ENCODE assay signal across 13 mouse cellular contexts in the genomic region with DNA sequence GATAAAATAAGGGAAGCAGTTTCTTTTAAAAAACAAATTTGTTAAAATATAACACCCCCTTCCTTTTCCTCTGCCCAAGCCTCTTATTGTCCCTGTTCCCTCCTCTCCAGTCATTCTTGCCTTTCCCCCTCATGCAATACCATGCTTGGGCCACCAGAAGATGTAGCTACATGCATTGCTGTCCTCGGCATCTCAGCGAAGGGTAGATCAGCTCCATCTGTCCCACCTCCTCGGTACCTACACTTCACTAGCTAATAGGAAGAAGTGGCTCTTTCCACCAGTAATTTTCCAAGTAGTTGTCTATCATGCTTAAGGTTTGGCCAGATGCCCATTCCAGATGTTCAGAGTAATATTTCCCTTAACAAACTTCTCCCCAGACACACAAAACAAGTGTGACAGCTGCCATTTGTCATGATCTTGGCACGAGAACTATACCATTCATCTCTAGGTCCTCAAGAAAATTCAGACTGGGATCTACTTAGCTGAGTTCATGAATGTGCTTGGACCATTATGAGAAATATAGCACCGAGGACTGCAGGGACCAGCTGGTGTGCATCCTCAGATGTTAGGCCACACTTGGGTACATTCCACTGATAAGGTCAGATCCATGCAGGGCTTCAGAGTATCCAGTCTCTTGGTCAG.
DNase-seq lines count a peak whose midpoint lies in the region; ATAC-seq and TF ChIP-seq lines count a peak whose summit lies in the region.
"Had no signal": no experiment of that assay in that cellular context is flagged by ENCODE, and none has a peak within 500 bp of the region (broad histone marks: within the 10 kb centered on the region; RNA-seq: fewer than 3 reads in every experiment).

No protein-coding gene starts in this region.

- no peaks in the 10 kb centered on the region for H3K9me3 ChIP-seq in lung, embryonic 16.5 days (ENCODE audit: control insufficient read depth, low read length)
- H3K9me3 ChIP-seq in kidney, embryonic 15.5 days (replicated peaks) = no peaks in the 10 kb centered on the region
- H3K9me3 ChIP-seq in stomach, postnatal 0 days (ENCODE audit: control insufficient read depth, low read length) = no peaks in the 10 kb centered on the region
- H3K9me3 ChIP-seq: embryonic facial prominence, embryonic 15.5 days; forebrain, embryonic 12.5 days; hindbrain, embryonic 12.5 days had no signal

- TF ChIP-seq CTCF in stomach, postnatal 0 days (IDR thresholded peaks at IDR 0.05; ENCODE audit: low read depth) = peak; percentile 43

- H3K4me3 ChIP-seq in lung, embryonic 16.5 days (ENCODE audit: low read length) = no peak overlapping the region
- H3K4me3 ChIP-seq in kidney, embryonic 15.5 days (replicated peaks) = no peak overlapping the region
- H3K4me3 ChIP-seq in stomach, postnatal 0 days (ENCODE audit: low read depth, low read length) = no peak overlapping the region
- H3K4me3 ChIP-seq: embryonic facial prominence, embryonic 15.5 days; forebrain, embryonic 12.5 days; hindbrain, embryonic 12.5 days had no signal

- H3K9ac ChIP-seq in lung, embryonic 16.5 days (ENCODE audit: low read length) = no peak overlapping the region
- no peak overlapping the region for H3K9ac ChIP-seq in kidney, embryonic 15.5 days
- no peak overlapping the region for H3K9ac ChIP-seq in stomach, postnatal 0 days (ENCODE audit: low read length)
- H3K9ac ChIP-seq: embryonic facial prominence, embryonic 15.5 days; forebrain, embryonic 12.5 days; hindbrain, embryonic 12.5 days; liver, embryonic 14.5 days had no signal

- peak; percentile 30 to 36 for DNase-seq in heart, adult 9 months (ENCODE audit: low spot score in 2 of 2)
- DNase-seq in heart, adult 8-10 months (ENCODE audit: low spot score) = no peak
- no peak for DNase-seq in lung, postnatal 25 days (ENCODE audit: low spot score)
- DNase-seq in stomach, postnatal 0 days (ENCODE audit: low spot score) = no peak
- no peak for DNase-seq in frontal cortex, postnatal 36 days (ENCODE audit: low spot score in 2 of 2)
- DNase-seq in cerebellum, postnatal 4 days (ENCODE audit: low spot score in 2 of 2) = no peak
- DNase-seq: midbrain, embryonic 14.5 days had no signal

- no peaks in the 10 kb centered on the region for H3K27me3 ChIP-seq in lung, embryonic 16.5 days (ENCODE audit: control insufficient read depth, insufficient read depth, low read depth, low read length)
- no peaks in the 10 kb centered on the region for H3K27me3 ChIP-seq in kidney, embryonic 15.5 days
- no peaks in the 10 kb centered on the region for H3K27me3 ChIP-seq in stomach, postnatal 0 days (ENCODE audit: control insufficient read depth, insufficient read depth, low read length)
- H3K27me3 ChIP-seq: embryonic facial prominence, embryonic 15.5 days; forebrain, embryonic 12.5 days; hindbrain, embryonic 12.5 days had no signal

- H3K27ac ChIP-seq in lung, embryonic 16.5 days (ENCODE audit: low read length) = no peak overlapping the region
- 0 out of 2 replicates have a peak overlapping the region, but pooled peaks have one; percentile 14 for H3K27ac ChIP-seq in kidney, embryonic 15.5 days
- H3K27ac ChIP-seq in stomach, postnatal 0 days (replicated peaks) = no peak overlapping the region
- H3K27ac ChIP-seq: embryonic facial prominence, embryonic 15.5 days; forebrain, embryonic 12.5 days; hindbrain, embryonic 12.5 days; liver, embryonic 14.5 days had no signal

- no peaks in the 10 kb centered on the region for H3K4me1 ChIP-seq in lung, embryonic 16.5 days (replicated peaks; ENCODE audit: control insufficient read depth, insufficient read depth, low read length)
- H3K4me1 ChIP-seq in kidney, embryonic 15.5 days = peaks cover 10% of the 10 kb centered on the region; the same call in 1 of the 2 replicates
- H3K4me1 ChIP-seq in stomach, postnatal 0 days (replicated peaks; ENCODE audit: control insufficient read depth, insufficient read depth) = no peaks in the 10 kb centered on the region
- H3K4me1 ChIP-seq: hindbrain, embryonic 12.5 days had no signal

- peak; percentile 49 for ATAC-seq in lung, embryonic 16.5 days (ENCODE audit: low read depth)
- no peak for ATAC-seq in kidney, embryonic 15.5 days (replicated peaks; ENCODE audit: low FRiP score)
- no peak for ATAC-seq in stomach, postnatal 0 days (ENCODE audit: low FRiP score, low TSS enrichment)

- whole genome bisulfite sequencing in lung, embryonic 16.5 days = 48% methylated on average over 5 of the region's 5 CpGs
- 64% methylated on average over 5 of the region's 5 CpGs for WGBS in kidney, embryonic 15.5 days
- WGBS in stomach, postnatal 0 days = 40% methylated on average over 5 of the region's 5 CpGs

- no peak overlapping the region for H3K4me2 ChIP-seq in lung, embryonic 16.5 days (ENCODE audit: low read depth, low read length)
- H3K4me2 ChIP-seq in kidney, embryonic 15.5 days = no peak overlapping the region
- no peak overlapping the region for H3K4me2 ChIP-seq in stomach, postnatal 0 days (replicated peaks; ENCODE audit: low read depth)
- H3K4me2 ChIP-seq: embryonic facial prominence, embryonic 15.5 days; forebrain, embryonic 12.5 days; hindbrain, embryonic 12.5 days had no signal

- H3K36me3 ChIP-seq in lung, embryonic 16.5 days (ENCODE audit: control insufficient read depth, insufficient read depth, low read length) = no peaks in the 10 kb centered on the region
- no peaks in the 10 kb centered on the region for H3K36me3 ChIP-seq in kidney, embryonic 15.5 days
- H3K36me3 ChIP-seq in stomach, postnatal 0 days (ENCODE audit: control insufficient read depth, insufficient read depth, low read length) = no peaks in the 10 kb centered on the region
- H3K36me3 ChIP-seq: embryonic facial prominence, embryonic 15.5 days; forebrain, embryonic 12.5 days; hindbrain, embryonic 12.5 days had no signal

- no peak for TF ChIP-seq EP300 in stomach, postnatal 0 days (optimal IDR thresholded peaks at IDR 0.05)

Comparison
In these comparisons a context has a peak if more than half of its experiments do, and no peak if none do; other contexts are left out.
1. DNase-seq: peak in heart, adult 9 months (2 of 2); none in heart, adult 8-10 months (single experiment), lung, postnatal 25 days (single experiment), stomach, postnatal 0 days (single experiment), frontal cortex, postnatal 36 days (0 of 2) and cerebellum, postnatal 4 days (0 of 2).